In genomic region chr17:44246153-44246700, GRCm38 (mm10) we compare ENCODE assay signal across 28 mouse cellular contexts. TPM values are rescaled to one million over a fixed set of nuclear protein-coding genes. Genes with fewer than 3 reads are reported as not detected.
DNase-seq lines count a peak whose midpoint lies in the region; ATAC-seq and TF ChIP-seq lines count a peak whose summit lies in the region.
"Had no signal": no experiment of that assay in that cellular context is flagged by ENCODE, and none has a peak within 500 bp of the region (broad histone marks: within the 10 kb centered on the region; RNA-seq: fewer than 3 reads in every experiment).

No protein-coding gene starts in this region.

- peak overlapping the region; percentile 66 for H3K27ac ChIP-seq in gastrocnemius, adult 2 months
- no peak overlapping the region for H3K27ac ChIP-seq in lung, embryonic 15.5 days
- H3K27ac ChIP-seq: hindbrain, embryonic 10.5 days; hindbrain, embryonic 15.5 days; kidney, postnatal 0 days; limb, embryonic 13.5 days; liver, embryonic 15.5 days; neural tube, embryonic 12.5 days; stomach, embryonic 15.5 days had no signal

- no peaks in the 10 kb centered on the region for H3K9me3 ChIP-seq in lung, embryonic 15.5 days
- H3K9me3 ChIP-seq: hindbrain, embryonic 15.5 days; liver, embryonic 15.5 days; stomach, embryonic 15.5 days had no signal

- no peak overlapping the region for H3K4me3 ChIP-seq in gastrocnemius, adult 2 months
- no peak overlapping the region for H3K4me3 ChIP-seq in lung, embryonic 15.5 days
- H3K4me3 ChIP-seq: erythroblast, embryonic 14.5 days; hindbrain, embryonic 10.5 days; hindbrain, embryonic 15.5 days; limb, embryonic 13.5 days; liver, embryonic 15.5 days; neural tube, embryonic 12.5 days; stomach, embryonic 15.5 days had no signal

- no peak for TF ChIP-seq CTCF in gastrocnemius, adult 2 months (IDR thresholded peaks at IDR 0.05)

- H3K4me2 ChIP-seq in lung, embryonic 15.5 days = no peak overlapping the region
- H3K4me2 ChIP-seq: hindbrain, embryonic 15.5 days; limb, embryonic 13.5 days; liver, embryonic 15.5 days; neural tube, embryonic 12.5 days; stomach, embryonic 15.5 days had no signal

- no peak overlapping the region for H3K9ac ChIP-seq in lung, embryonic 15.5 days
- H3K9ac ChIP-seq: hindbrain, embryonic 15.5 days; limb, embryonic 13.5 days; liver, embryonic 15.5 days; neural tube, embryonic 12.5 days; stomach, embryonic 15.5 days had no signal

- H3K36me3 ChIP-seq in lung, embryonic 15.5 days = no peaks in the 10 kb centered on the region
- H3K36me3 ChIP-seq: hindbrain, embryonic 10.5 days; hindbrain, embryonic 15.5 days; limb, embryonic 13.5 days; liver, embryonic 15.5 days; neural tube, embryonic 12.5 days; stomach, embryonic 15.5 days had no signal

- peaks cover 9% of the 10 kb centered on the region; the same call in 1 of the 2 replicates for H3K27me3 ChIP-seq in lung, embryonic 15.5 days
- H3K27me3 ChIP-seq: hindbrain, embryonic 15.5 days; liver, embryonic 15.5 days; neural tube, embryonic 12.5 days; stomach, embryonic 15.5 days had no signal

- 55% methylated on average over 9 of the region's 9 CpGs for WGBS in lung, embryonic 15.5 days

- ATAC-seq in lung, embryonic 15.5 days (ENCODE audit: borderline replicate concordance, extremely low read depth, low FRiP score, low TSS enrichment) = peak; percentile 57; the same call in 1 of the 2 replicates
- ATAC-seq: inflammation-experienced regulatory T-cells, adult 6 months; midbrain, embryonic 16.5 days had no signal

- DNase-seq in gastrocnemius, adult 2 months = peak; percentile 65
- DNase-seq in gastrocnemius, adult 18-20 months (ENCODE audit: low spot score) = no peak
- DNase-seq in lung, postnatal 10 days = no peak
- DNase-seq in right cerebral cortex, postnatal 4 days = peak; percentile 27
- no peak for DNase-seq in right cerebral cortex, adult 2 months (ENCODE audit: low spot score in 2 of 2)
- no peak for DNase-seq in thymus, postnatal 36 days
- no peak for DNase-seq in frontal cortex, postnatal 36 days (ENCODE audit: low spot score in 2 of 2)
- DNase-seq: adrenal gland, postnatal 25 days; cerebellum, adult 18-20 months; cerebellum, postnatal 10 days; gastrocnemius, postnatal 10 days; heart, postnatal 14 days; kidney, adult 8-10 months; kidney, postnatal 4 days; right cerebral cortex, adult 18-20 months; thymus, postnatal 14 days had no signal

- intact Hi-C loops in gastrocnemius, adult 2 months (cut with DNase I) = no loop called here

- no peaks in the 10 kb centered on the region for H3K4me1 ChIP-seq in lung, embryonic 15.5 days
- H3K4me1 ChIP-seq: hindbrain, embryonic 15.5 days; liver, embryonic 15.5 days; neural tube, embryonic 12.5 days; stomach, embryonic 15.5 days had no signal

RNA-seq across cellular contexts. Expression of gene Clic5, which starts 57.8 kb away (rescaled TPM):
- 100 to 1,000 TPM; 121 to 159 TPM for total RNA-seq in gastrocnemius, adult 2 months (2021)
- total RNA-seq in gastrocnemius, adult 18-20 months (2021) = 100 to 1,000 TPM; 109 to 117 TPM
- 10.0 and 13.1 TPM in 2 replicates for polyA plus RNA-seq in lung, embryonic 15.5 days (2015; fragmentation: Nextera tagmentation; extraction: Ambion mirVana)
- total RNA-seq: MEL had no signal
- polyA plus RNA-seq: erythroblast, embryonic 14.5 days had no signal

Comparison
In these comparisons a context has a peak if more than half of its experiments do, and no peak if none do; other contexts are left out.
1. DNase-seq: peak in gastrocnemius, adult 2 months (single experiment) and right cerebral cortex, postnatal 4 days (single experiment); none in gastrocnemius, adult 18-20 months (single experiment), lung, postnatal 10 days (single experiment), right cerebral cortex, adult 2 months (0 of 2), thymus, postnatal 36 days (0 of 2) and frontal cortex, postnatal 36 days (0 of 2).